Mouse (Mus musculus): ENCODE measurements at regions not wholly inside any gene's neighbourhood (a gene's known extent, or its start where the extent isn't known, plus 50 kb on each side); places are given as distances from the start of the nearest gene placed in this dataset.

GRCm38 (mm10) chr1:126911277-126912060 is 80.9 kb upstream of the Nckap5 start:
- DNase-seq = no peak

- DNase-seq = no peak
These were observed 76.8 kb upstream of the Nckap5 start for GRCm38 (mm10) chr1:126907417-126907816.

DNA sequence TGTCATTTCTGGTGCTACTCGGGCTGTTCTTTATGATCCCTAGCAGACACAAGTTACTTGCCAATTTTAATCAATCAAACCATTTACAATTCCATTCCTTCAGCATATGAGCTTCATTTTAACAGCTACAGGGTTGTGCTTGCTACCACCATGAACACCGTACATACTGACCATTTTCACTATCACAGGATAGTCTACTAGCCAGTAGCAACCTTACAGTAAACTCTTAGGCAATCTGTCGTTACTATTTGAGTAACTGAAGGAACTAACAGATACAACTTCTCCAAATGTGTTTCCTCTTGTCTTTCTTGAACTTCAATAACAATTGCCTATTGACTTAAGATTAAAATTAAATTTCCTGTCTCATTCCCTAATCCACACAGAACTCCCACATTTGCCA is 67.9 kb upstream of the Nckap5 start:
- DNase-seq = no peak

GRCm38 (mm10) chr1:126896895-126897294 is 66.3 kb upstream of the Nckap5 start:
- peak; percentile 20 to 27 for DNase-seq

GRCm38 (mm10) chr1:126880801-126881200 is 50.2 kb upstream of the Nckap5 start:
- DNase-seq = no peak

Measured in cerebellum, postnatal 14 days (tissue).